25 mouse cellular contexts compared by ENCODE assay signal in the genomic region with DNA sequence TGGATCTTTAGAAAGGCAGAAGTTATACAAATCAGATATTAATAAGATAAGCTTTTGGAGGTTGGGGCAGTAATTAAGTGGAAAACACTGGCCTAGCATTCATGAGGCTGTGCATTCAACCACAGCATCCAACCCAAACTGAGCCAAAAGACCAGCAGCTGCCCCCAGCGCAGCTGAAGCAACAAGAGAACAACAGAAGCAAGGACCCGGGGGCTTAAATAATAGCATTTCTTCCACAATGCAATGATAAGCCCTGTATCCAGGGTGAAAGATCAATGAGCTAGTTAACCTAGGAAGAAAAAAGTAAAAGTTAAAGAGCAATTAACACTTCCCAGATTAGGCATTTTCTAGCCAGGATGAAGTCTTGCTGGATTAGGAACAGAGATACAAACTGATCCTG. TPM values are rescaled to one million over a fixed set of nuclear protein-coding genes. Genes with fewer than 3 reads are reported as not detected.
"Had no signal": no experiment of that assay in that cellular context is flagged by ENCODE, and none has a peak within 500 bp of the region (broad histone marks: within the 10 kb centered on the region; RNA-seq: fewer than 3 reads in every experiment).

No protein-coding gene starts in this region.

- H3K4me3 ChIP-seq: gastrocnemius, adult 2 months; heart, embryonic 10.5 days; heart, embryonic 13.5 days; heart, embryonic 15.5 days; hindbrain, embryonic 13.5 days; hindbrain, embryonic 15.5 days; limb, embryonic 12.5 days; liver, embryonic 13.5 days had no signal

- DNase-seq: gastrocnemius, adult 2 months; gastrocnemius, postnatal 10 days; gastrocnemius, postnatal 25 days; heart, postnatal 14 days; heart, postnatal 36 days; kidney, adult 11 months; kidney, adult 2 months; kidney, adult 9 months; kidney, postnatal 10 days; kidney, postnatal 36 days; layer of hippocampus, adult 9-11 months; layer of hippocampus, postnatal 36 days; left cerebral cortex, postnatal 4 days; liver; liver, embryonic 13.5 days had no signal

- H3K27me3 ChIP-seq: heart, embryonic 13.5 days; heart, embryonic 15.5 days; hindbrain, embryonic 13.5 days; limb, embryonic 12.5 days had no signal

- H3K9me3 ChIP-seq: heart, embryonic 10.5 days; heart, embryonic 13.5 days; heart, embryonic 15.5 days; hindbrain, embryonic 13.5 days; hindbrain, embryonic 15.5 days; limb, embryonic 12.5 days; liver, embryonic 13.5 days had no signal

- H3K36me3 ChIP-seq: heart, embryonic 10.5 days; heart, embryonic 13.5 days; heart, embryonic 15.5 days; hindbrain, embryonic 13.5 days; hindbrain, embryonic 15.5 days; limb, embryonic 12.5 days; liver, embryonic 13.5 days had no signal

- H3K9ac ChIP-seq: heart, embryonic 13.5 days; heart, embryonic 15.5 days; hindbrain, embryonic 13.5 days; hindbrain, embryonic 15.5 days; limb, embryonic 12.5 days; liver, embryonic 13.5 days had no signal

- H3K4me2 ChIP-seq: heart, embryonic 13.5 days; heart, embryonic 15.5 days; hindbrain, embryonic 13.5 days; hindbrain, embryonic 15.5 days; limb, embryonic 12.5 days; liver, embryonic 11.5 days; liver, embryonic 13.5 days had no signal

- ATAC-seq: hindbrain, postnatal 0 days; intestine, embryonic 16.5 days had no signal

- H3K27ac ChIP-seq: gastrocnemius, adult 2 months; heart, embryonic 10.5 days; heart, embryonic 13.5 days; heart, embryonic 15.5 days; hindbrain, embryonic 13.5 days; hindbrain, embryonic 15.5 days; hindbrain, postnatal 0 days; limb, embryonic 12.5 days; liver, embryonic 13.5 days had no signal

RNA-seq across cellular contexts. Expression of gene Asb4, which starts 4.2 kb away (rescaled TPM):
- total RNA-seq: granulocyte monocyte progenitor cell, adult 5-6 weeks had no signal
